Mouse (Mus musculus) right cerebral cortex, adult 2 months (tissue): ENCODE results near the gene Lrp6.
A peak's percentile ranks its signal among the peaks of the same experiment; 100 is the strongest.

ENCODE experiments used
- DNase-seq, 2 experiments: peaks; one replicate each; pipeline ENCODE4 v3.0.0; 2021 to 2022; ENCODE audit warnings: low spot score in 2 of 2

Gene Lrp6

GRCm38 (mm10) chr6:134494828-134495698, 71.7 kb downstream of the Lrp6 start:
- no peak for DNase-seq

- DNase-seq: no peak
These were observed 77.1 kb downstream of the Lrp6 start for GRCm38 (mm10) chr6:134489637-134490036.

DNA sequence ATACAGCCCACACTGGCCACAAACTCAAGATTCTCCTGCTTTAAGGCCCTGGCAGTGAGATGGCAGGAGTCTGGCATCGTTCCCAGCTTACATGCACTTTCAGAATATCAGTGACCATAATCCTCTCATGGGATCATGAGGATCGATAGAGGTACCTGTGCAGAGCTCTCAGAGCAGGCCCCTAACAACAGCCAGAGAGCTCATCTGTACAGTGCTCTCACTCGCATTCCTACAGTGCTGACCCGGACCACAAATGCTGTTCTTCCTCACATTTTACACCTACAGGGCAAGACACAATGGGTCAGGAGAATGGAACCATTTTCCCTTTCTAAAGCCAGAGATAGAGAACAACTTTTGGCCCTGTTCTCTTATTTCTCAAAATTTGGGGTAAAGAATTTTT, 77.6 kb downstream of the Lrp6 start:
- no peak for DNase-seq

DNA sequence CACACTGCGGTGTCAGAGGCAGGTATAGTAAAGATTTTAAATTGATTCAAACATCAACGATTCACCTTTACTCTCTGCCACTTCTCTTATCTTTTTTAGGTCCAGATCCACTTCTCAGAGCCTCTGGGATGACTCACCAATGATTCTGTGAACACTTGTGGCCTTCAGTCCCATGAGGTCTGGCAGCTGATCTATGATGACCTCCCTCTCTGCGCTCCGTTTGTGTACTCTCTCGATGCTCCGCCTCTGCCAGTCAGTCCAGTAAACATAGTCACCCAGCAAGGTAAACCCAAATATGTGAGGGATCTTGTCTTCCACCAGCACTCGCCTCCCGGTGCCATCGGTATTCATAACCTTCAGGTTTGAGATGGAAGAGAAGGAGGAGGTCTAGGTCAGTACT, 80.4 kb downstream of the Lrp6 start:
- DNase-seq: no peak

DNA sequence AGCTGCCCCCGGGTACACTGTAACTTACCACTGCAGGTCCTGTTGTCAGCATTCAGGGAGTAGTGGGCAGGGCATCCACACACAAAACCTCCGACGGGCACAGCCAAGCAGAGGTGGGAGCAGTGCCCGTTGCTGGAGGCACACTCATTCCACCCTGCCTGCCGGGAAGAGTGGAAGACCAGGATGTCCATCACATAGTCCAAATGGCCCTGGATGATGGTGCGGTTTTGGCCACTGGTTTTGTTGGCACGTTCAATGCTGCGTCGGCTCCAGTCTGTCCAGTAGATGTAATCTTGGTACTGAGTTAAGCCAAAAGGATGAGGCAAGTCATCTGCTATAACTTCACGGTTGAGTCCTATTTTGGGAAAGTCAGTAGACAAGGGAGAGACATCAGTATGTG, 87.3 kb downstream of the Lrp6 start:
- no peak for DNase-seq

DNA sequence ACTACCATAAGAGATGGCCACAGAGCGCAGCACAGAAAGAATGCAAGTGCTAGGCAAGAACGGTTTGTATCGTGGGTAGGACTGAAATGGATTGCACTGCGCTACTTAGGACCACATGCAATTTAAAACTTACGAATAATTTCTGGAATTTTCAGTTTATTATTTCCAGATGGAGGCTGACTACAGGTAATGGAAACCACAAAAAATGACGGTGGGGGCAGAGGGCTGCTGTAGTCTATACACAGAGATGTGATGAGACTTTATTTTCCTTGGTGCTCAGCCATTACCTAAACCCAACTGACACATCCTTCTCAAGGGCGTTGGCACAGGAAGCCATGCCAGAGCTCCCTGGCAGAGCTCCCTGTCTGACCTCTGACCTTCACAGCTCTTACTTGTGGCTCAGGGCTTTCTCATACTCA, 93.6 kb downstream of the Lrp6 start:
- DNase-seq: no peak

DNA sequence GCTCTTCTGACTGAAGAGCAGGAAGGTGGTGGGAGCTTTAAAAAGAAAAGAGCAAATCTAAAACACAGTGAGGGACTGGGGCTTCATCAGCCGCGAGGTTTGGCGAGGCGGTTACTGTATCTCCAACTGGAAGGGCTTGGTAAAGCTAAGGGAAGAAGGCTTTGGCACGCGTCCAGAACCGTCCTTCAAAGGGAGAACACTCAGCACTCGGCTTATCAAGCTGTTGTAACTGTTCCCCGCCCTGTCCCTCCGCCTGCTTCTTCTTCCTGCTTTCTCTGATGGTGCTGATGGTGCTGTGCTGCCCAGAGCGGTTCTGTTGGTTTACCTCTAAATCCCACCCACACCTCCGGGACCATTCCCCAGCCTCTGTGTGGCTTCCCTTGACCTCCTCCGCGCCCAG, 95.9 kb downstream of the Lrp6 start:
- DNase-seq: peak; percentile 39 to 55

DNA sequence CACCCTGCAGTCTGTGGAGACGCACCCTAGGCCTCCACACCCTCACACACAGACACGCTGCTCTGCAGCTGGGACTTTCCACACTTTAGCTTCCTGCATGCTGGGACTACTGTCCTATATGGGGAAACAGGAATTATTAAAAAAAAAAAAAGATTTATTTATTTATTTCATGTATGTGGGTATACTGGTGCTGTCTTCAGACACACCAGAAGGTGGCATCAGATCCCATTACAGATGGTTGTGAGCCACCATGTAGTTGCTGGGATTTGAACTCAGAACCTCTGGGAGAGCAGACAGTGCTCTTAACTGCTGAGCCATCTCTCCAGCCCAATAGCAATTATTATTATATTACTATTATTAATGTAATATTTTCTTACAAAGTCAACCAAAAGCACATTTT, 97.5 kb downstream of the Lrp6 start:
- DNase-seq: no peak

- DNase-seq: no peak
These were observed 100.0 kb downstream of the Lrp6 start for GRCm38 (mm10) chr6:134466671-134467229.

DNA sequence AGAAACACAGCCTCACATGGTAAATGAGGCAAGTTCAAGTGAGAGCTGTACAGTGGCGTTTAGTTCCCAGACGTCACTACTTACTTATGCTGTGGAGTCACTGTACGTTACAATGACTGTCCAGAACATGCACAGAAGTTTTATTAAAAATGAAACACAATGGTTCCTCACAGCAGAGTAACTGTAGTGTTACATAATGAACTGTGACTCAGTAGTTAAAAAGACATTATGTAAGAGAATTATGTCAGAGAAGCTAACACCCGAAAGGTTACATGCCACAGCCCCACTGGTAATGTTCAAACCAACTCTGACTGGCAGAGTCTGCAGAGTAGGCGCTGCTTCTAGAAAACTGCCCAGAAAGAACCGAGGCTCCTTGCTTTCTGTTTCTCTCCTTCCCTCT, 105.6 kb downstream of the Lrp6 start:
- DNase-seq: no peak

DNA sequence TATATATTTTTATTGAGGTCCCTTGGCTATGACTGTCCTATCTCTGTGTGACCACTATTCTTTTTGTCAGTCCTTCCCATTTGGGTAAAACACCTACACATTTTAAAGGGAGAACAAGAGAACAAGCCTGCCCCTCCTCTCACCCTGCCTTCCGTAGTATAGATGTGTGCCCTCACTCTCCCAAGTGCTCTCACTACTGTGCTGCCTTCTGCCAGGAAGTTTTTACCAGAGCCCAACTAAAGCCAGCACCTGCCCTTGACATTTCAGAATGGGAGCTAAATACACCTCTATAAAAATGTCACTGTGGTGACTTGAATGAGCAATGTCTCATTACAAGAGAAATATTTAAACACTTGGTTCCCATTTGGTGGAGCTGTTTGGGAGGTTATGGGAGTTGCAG, 108.4 kb downstream of the Lrp6 start:
- no peak for DNase-seq

DNA sequence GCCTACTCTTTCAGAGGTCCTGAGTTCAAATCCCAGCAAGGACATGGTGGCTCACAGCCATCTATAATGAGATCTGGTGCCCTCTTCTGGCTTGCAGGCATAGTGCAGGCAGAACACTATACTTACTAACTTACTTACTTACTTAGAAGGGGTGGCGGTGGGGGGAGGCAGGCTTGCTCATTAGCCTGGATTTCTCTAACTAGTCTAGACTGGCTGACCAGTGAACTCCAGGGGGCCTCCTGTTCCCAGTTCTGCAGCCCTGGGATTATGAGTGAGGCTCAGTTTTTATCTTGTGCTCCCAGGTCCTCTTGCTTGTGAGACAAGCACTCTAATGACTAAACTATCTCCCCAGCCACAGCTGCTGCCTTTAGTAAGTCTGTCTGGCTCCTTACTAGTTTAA, 112.7 kb downstream of the Lrp6 start:
- no peak for DNase-seq

- peak; percentile 45 for DNase-seq
These were observed 116.1 kb downstream of the Lrp6 start for GRCm38 (mm10) chr6:134450661-134451119.

GRCm38 (mm10) chr6:134449958-134450357, 116.8 kb downstream of the Lrp6 start:
- DNase-seq: peak; percentile 41 to 52

DNA sequence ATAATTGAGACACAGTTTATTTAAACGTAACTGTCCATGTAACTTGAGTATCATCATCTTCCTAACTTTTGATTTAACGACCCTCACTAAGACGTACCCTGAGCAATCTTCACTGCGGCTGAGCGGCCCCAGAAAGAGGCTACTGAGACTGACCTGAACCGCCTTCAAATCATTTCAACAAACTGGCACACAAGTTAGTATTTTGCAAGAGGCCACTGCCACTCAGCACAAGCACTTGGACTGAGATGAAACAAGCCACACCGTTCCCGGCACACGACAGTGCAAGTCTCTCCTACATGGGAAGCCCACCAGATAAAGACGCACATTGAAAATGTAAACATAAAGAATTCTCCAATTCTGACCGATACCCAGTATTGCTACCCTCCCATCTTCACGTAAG, 118.3 kb downstream of the Lrp6 start:
- no peak for DNase-seq

- no peak for DNase-seq
These were observed 122.8 kb downstream of the Lrp6 start for GRCm38 (mm10) chr6:134443925-134444324.

DNA sequence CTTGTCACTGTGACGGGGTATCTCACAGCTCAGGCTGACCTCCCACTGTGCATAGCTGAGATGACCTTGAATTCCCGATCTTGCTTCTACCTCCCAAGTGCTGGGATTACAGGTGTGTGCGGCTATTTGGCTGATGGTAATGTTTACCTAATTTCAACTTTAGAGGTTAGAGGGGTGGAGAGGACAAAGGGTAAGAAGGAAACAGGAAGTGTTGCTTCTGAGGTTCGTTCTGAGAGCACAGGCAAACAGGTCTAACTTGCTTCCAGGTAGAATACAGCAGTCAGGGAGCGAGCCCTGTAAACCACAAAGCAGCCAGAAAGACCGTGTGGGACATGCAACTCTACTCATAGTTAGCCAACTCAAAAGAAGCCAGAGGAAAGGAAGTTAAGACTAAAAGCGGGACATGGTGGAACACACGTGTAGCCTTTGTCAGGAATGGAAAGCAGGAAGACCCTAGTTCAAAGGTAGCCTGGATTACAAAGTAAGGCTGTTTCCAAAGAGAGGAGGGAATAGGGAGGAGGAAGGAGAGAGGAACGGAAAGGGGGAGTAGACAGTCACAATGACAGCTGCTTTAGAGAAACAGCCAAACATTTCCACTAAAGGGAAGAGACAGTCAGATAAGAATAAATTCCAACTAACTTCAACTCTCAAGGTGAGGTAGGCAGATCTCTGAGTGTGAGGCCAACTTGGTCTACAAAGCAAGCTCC, 123.4 kb downstream of the Lrp6 start:
- no peak for DNase-seq

GRCm38 (mm10) chr6:134442219-134442618, 124.5 kb downstream of the Lrp6 start:
- DNase-seq: no peak

DNA sequence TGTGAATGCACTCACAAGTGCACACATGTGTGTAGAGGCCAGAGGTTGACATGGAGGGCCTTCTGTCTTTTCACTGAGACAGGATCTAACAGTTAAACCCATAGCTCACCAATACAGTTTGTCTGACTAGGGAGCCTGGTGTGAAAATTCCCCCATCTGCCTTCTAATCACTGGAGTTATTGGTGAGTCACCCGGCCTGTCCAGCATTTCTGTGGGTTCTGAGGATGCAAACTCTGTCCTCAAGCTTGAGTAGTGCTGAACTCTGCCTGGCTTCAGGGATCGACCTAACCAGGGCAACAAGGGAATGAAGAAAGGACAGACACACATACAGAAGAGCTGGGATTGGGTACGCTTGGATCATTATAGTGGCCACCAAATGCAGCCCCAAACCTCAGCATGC, 125.0 kb downstream of the Lrp6 start:
- DNase-seq: no peak

GRCm38 (mm10) chr6:134440023-134440422, 126.7 kb downstream of the Lrp6 start:
- DNase-seq: no peak

DNA sequence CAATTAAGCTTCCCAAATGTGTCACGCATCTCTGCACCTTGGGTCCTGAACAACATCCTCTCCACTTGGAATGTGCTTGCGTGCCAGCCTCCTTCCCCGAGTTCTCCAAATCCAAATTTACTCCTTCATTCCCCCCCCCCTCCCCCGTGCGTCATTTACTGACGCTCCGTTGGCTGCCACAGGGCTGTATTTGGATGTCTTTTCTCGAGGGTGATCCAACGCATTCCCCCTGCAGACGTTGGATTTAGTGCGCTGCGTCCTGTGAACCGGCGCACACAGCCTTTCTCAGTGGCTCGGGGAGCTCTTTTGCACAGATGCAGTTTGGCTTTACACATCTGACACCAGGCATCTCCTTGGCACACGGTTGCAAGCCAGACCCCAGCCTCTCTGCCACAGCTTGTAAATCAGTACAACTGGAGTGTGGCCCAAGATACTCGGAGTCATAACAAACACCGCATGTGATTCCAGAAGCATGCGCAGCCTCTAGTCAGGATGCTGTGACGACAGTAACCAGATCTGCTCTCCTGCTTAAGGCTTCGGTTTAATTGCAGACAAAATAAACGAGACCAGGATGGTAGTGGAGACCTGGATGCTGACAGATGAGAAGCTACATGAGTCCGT, 127.3 kb downstream of the Lrp6 start:
- DNase-seq: peak; percentile 62 to 65

GRCm38 (mm10) chr6:134436955-134437354, 129.8 kb downstream of the Lrp6 start:
- no peak for DNase-seq
